Mouse (Mus musculus): Measurements from ENCODE around the gene Fam171a2.

DNA sequence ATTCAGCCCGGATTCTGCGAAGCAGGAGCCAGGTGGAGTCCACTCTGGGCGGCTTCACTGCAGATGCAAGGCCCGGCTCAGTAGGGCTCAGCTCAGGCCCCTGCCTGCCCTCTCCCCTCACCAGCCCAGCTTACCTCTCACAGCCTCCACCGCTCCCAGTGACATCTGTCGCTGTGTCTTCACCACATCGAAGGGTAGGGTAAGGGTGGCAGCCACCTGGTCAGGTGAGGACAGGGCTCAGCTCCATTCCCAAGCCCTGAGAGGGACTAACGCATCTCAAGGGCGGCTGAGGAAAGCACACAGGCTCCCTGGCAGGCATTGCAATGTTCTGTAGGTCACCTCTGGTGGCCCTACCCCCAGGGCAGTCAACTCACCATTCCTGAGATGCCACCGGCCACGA is 43.8 kb downstream of the Fam171a2 start:
- TF ChIP-seq CTCF (IDR thresholded peaks at IDR 0.05; ENCODE audit: low read depth) (no peak), EP300 (IDR thresholded peaks at IDR 0.05; ENCODE audit: low read depth) (no peak)

All from liver, embryonic 14.5 days (tissue).